Mouse (Mus musculus) liver, postnatal 0 days (tissue): ENCODE data around the gene Slc9a7. TPM values are rescaled to one million over a fixed set of nuclear protein-coding genes. Genes with fewer than 3 reads are reported as not detected.
A peak's percentile ranks its signal among the peaks of the same experiment; 100 is the strongest.

ENCODE experiments used
- ATAC-seq: fragments of 200-750 bp; cut with Nextera tagmentation; 2 replicates; pipeline ENCODE4 v1.8.0; 2017; ENCODE audit warnings: mild to moderate bottlenecking, moderate library complexity
- DNase-seq: peaks from one replicate; pipeline ENCODE4 v3.0.0-alpha.2; 2016
- H3K27ac ChIP-seq: fragments of 300-500 bp; sonication (generic); 2 replicates; pipeline ENCODE4 v1.5.1; 2014; ENCODE audit warnings: antibody characterized with exemption, moderate library complexity, mild to moderate bottlenecking, low read depth
- H3K27me3 ChIP-seq: fragments of 300-500 bp; sonication (generic); 2 replicates; pipeline ENCODE4 v1.6.1; 2014; ENCODE audit warnings: low read length, control low read depth, mixed read lengths; ENCODE audit not compliant: insufficient read depth
- H3K36me3 ChIP-seq: fragments of 300-500 bp; sonication (generic); replicated peaks from 2 replicates; pipeline ENCODE4 v1.6.1; 2014; ENCODE audit warnings: mild to moderate bottlenecking, control low read depth, low read length, moderate library complexity, mixed read lengths; ENCODE audit not compliant: insufficient read depth
- H3K4me1 ChIP-seq: fragments of 300-500 bp; sonication (generic); 2 replicates; pipeline ENCODE4 v1.6.1; 2014; ENCODE audit warnings: antibody characterized with exemption, mild to moderate bottlenecking, control low read depth; ENCODE audit not compliant: insufficient read depth
- H3K4me2 ChIP-seq: fragments of 300-500 bp; sonication (generic); 2 replicates; pipeline ENCODE4 v1.6.1; 2014; ENCODE audit warnings: low read depth, mild to moderate bottlenecking, low read length, moderate library complexity, mixed read lengths
- H3K4me3 ChIP-seq: fragments of 300-500 bp; sonication (generic); 2 replicates; pipeline ENCODE4 v1.5.1; 2014; ENCODE audit warnings: low read depth, low read length
- H3K9ac ChIP-seq: fragments of 300-500 bp; sonication (generic); replicated peaks from 2 replicates; pipeline ENCODE4 v1.6.1; 2014; ENCODE audit warnings: mild to moderate bottlenecking, moderate library complexity
- H3K9me3 ChIP-seq: fragments of 300-500 bp; sonication (generic); 2 replicates; pipeline ENCODE4 v1.6.1; 2016; ENCODE audit warnings: mild to moderate bottlenecking, control low read depth, low read length, mixed read lengths
- CTCF ChIP-seq: sonication (generic); IDR thresholded peaks from 2 replicates; pipeline ENCODE4 v1.5.1; 2016; ENCODE audit warnings: antibody characterized with exemption, low read depth
- EP300 ChIP-seq: IDR thresholded peaks from 2 replicates; pipeline ENCODE4 v1.6.1; 2016; ENCODE audit warnings: antibody characterized with exemption, low read depth, mild to moderate bottlenecking
- WGBS: fragments of 180-500 bp; shearing (Covaris S2); extraction: QIAGEN DNeasy Blood & Tissue Kit; methylation state at CpG from one replicate; pipeline ENCODE4 v1.1.7; 2014; ENCODE audit not compliant: insufficient replicate concordance; 5-methylcytosine and 5-hydroxymethylcytosine counted together
- polyA plus RNA-seq: library from polyadenylated mRNA; unstranded; fragments of >200 nt; fragmentation: Nextera tagmentation; extraction: Ambion mirVana; gene quantifications from 2 replicates; pipeline ENCODE4 v1.2.1, GENCODE M21; 2015

Slc9a7 gene
- polyA plus RNA-seq, 1 experiment from 2014 or later, result 0.40 TPM

DNA sequence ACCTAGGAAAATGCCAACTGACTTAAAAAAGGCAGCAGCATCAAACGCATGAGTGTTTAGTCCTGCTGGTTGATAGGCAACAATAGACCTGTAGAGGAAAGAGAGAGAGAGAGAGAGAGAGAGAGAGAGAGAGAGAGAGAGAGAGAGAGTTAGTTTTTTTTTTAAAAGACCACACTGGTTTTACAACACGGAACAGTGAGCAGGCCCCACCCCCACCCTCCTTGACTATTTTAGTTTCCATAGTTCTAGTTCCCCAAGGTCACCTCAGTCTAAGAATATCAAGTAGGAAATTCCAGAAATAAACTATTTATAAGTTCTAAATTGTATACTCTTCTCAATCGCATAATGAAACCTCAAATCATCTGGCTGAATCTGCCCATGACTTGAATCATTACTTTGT, 126.6 kb downstream of the Slc9a7 start:
- H3K4me3 ChIP-seq, result no peak overlapping the region
- no peaks in the 10 kb centered on the region for H3K4me1 ChIP-seq
- 49% methylated on average over 3 of the region's 3 CpGs for WGBS
- no peak for TF ChIP-seq CTCF
- no peak for TF ChIP-seq EP300
- ATAC-seq (no peak), DNase-seq (no peak)
- H3K36me3 ChIP-seq, result no peaks in the 10 kb centered on the region
- H3K9me3 ChIP-seq, result no peaks in the 10 kb centered on the region
- no peaks in the 10 kb centered on the region for H3K27me3 ChIP-seq
- no peak overlapping the region for H3K9ac ChIP-seq
- H3K4me2 ChIP-seq, result no peak overlapping the region
- H3K27ac ChIP-seq, result no peak overlapping the region

DNA sequence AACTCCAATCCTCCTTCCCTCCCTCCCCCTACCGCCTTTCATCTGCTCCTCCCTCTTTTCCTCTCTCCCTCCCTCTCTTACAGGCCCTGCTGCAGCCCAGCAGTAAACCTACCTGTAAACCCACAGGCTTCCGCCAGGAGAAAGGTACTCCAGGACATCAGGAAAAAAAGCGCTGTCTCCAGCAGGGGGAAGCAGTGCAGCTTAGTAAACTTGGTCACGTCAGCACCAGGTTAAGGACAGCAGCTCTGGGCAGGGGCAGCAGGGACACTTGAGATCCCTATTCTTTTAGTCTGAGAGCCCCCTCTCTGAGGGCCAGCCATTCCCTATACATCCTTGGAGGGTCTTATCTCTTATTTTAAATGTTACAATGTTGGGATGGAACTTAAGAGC, 129.3 kb downstream of the Slc9a7 start:
- Histone ChIP-seq H3K4me2 (no peak overlapping the region), H3K9me3 (no peaks in the 10 kb centered on the region), H3K27ac (no peak overlapping the region), H3K4me1 (no peaks in the 10 kb centered on the region), H3K4me3 (no peak overlapping the region), H3K36me3 (no peaks in the 10 kb centered on the region), H3K27me3 (no peaks in the 10 kb centered on the region), H3K9ac (no peak overlapping the region)
- ATAC-seq, result no peak; the same call in 1 of the 2 replicates
- TF ChIP-seq CTCF (peak; percentile 66), EP300 (no peak)
- peak; percentile 50 for DNase-seq
- WGBS, result 10% methylated on average over 4 of the region's 4 CpGs

DNA sequence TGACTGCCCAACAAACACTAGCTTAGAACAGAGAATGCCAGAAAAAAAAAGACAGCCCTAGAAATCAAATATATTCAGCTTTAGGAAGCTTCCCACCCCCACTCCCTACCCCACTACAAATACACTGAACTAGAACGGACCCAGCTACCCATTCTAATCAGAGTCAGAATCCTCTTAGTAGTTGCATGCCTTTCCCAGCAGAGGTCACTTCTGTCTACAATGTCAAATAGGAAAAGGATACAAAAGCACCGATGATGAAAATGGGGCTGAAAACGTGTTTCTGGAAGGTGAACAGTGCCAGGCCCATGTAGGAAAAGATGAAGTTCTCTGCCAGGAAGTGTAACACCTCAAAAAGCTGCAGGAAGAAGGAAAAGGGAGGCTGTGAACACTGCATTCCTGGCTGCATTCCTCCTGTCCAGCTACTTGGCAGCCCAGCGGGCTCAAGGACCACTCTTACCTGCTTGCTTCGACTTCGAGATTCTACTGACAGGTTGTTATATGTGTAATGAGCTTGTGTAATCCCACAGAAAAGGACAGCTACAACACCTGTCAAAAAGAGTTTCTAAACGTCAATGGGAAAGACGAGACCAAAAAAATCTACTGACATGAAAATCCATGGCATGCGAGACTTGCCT, 129.8 kb downstream of the Slc9a7 start:
- Histone ChIP-seq H3K27ac (no peak overlapping the region), H3K27me3 (no peaks in the 10 kb centered on the region), H3K4me2 (no peak overlapping the region), H3K36me3 (no peaks in the 10 kb centered on the region), H3K9ac (no peak overlapping the region), H3K4me3 (no peak overlapping the region), H3K9me3 (no peaks in the 10 kb centered on the region), H3K4me1 (no peaks in the 10 kb centered on the region)
- WGBS, result 46% methylated on average over 9 of the region's 9 CpGs
- DNase-seq, result no peak
- peak; percentile 42 for TF ChIP-seq CTCF
- TF ChIP-seq EP300, result no peak
- ATAC-seq, result no peak

DNA sequence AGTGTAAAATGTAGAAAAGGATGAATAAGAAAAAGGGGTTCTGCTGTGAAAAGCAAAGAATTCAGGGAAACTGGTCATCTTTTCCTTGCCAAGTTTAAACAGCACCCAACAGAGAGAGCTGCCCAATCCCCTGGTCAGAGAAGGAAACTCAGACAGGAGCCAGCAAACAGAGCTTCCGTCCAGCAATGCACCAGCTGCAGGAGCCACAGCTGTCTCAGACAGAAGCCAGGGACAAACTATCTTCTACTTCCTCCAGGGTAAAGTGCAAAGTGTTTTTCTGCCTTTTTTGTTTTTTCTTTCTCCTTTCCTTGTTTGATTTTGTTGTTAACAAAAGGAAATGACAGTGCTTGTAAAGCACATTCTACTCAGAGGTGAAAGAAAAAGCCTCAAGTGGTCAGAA, 131.3 kb downstream of the Slc9a7 start:
- WGBS, result 50% methylated on average over 1 of the region's 1 CpGs
- TF ChIP-seq EP300, result no peak
- TF ChIP-seq CTCF, result no peak
- Histone ChIP-seq H3K27me3 (no peaks in the 10 kb centered on the region), H3K36me3 (no peaks in the 10 kb centered on the region), H3K4me1 (no peaks in the 10 kb centered on the region), H3K27ac (no peak overlapping the region), H3K9ac (no peak overlapping the region), H3K4me3 (no peak overlapping the region), H3K9me3 (no peaks in the 10 kb centered on the region), H3K4me2 (no peak overlapping the region)
- DNase-seq (no peak), ATAC-seq (no peak)

DNA sequence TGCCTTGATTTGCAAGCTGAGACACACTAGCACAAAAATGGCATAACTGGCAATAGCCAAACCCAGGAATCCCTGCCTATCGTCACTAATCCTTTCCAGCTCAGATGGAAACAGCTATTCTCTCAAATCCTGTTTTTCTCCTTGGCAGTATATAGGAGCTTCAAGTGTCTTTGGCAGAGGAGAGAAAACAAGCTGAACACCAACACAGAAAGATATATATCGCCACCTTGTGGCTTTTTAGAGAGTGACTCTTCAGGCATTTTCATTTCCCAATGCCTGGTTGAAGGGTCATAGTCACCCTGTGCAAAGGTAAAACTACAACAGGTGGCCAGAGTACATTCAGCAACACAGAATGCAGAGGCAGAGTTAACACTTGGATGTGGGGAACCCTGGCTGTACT, 134.1 kb downstream of the Slc9a7 start:
- Histone ChIP-seq H3K36me3 (no peaks in the 10 kb centered on the region), H3K4me3 (no peak overlapping the region), H3K27ac (no peak overlapping the region), H3K9me3 (no peaks in the 10 kb centered on the region), H3K4me1 (no peaks in the 10 kb centered on the region), H3K9ac (no peak overlapping the region), H3K4me2 (no peak overlapping the region), H3K27me3 (no peaks in the 10 kb centered on the region)
- TF ChIP-seq EP300 (no peak), CTCF (peak; percentile 60)
- ATAC-seq, result peak; percentile 56
- no peak for DNase-seq
- WGBS, result 21% methylated on average over 2 of the region's 2 CpGs

DNA sequence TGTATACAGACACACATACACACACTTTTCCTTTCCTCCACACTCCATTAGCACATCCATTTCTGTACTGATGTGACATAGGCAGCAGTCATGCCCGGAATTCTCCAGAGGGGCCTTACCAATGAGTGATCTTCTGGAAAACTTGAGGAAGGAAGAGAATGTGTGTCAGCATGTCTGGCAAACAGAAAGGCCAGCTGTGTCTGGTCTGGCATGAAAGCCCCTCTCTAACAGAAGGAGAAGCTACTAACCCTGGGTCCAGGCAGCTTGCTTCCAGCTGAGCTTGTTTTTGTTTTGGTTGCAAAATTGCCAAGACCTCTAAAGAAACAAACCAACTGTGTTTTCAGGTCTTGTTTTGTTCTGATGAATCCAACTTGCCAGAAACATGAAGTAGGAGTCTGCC, 162.1 kb downstream of the Slc9a7 start:
- H3K27ac ChIP-seq, result no peak overlapping the region
- TF ChIP-seq EP300 (no peak), CTCF (no peak)
- H3K4me1 ChIP-seq, result no peaks in the 10 kb centered on the region
- H3K4me3 ChIP-seq, result no peak overlapping the region
- 80% methylated on average over 1 of the region's 1 CpGs for WGBS
- no peak overlapping the region for H3K9ac ChIP-seq
- no peak for DNase-seq
- no peaks in the 10 kb centered on the region for H3K9me3 ChIP-seq
- H3K27me3 ChIP-seq, result no peaks in the 10 kb centered on the region
- no peak for ATAC-seq
- H3K4me2 ChIP-seq, result no peak overlapping the region
- H3K36me3 ChIP-seq, result no peaks in the 10 kb centered on the region

DNA sequence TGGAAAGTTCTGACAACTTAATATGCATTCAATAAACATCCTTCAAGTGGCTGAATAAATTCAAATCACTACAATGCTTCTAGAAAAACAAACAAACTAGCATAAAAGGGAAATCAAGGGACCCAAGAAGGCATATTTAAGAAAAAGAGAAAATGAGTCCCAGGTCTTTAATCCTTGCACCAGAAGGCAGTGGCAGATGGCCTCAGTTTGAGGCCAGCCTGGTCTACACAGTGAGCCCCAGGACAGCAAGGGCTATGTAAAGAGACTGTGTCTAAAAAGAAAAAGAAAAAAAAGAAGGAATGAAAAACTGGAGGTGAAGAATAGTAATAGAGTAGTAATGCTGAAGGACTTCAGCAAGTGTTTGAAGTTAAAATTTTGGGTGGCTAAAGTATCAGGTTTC, 162.7 kb downstream of the Slc9a7 start:
- TF ChIP-seq EP300, result no peak
- no peaks in the 10 kb centered on the region for H3K9me3 ChIP-seq
- ATAC-seq, result no peak

More for the DNA sequence above, 162.7 kb downstream of the Slc9a7 start:
- Histone ChIP-seq H3K4me3 (no peak overlapping the region), H3K27ac (no peak overlapping the region), H3K4me1 (no peaks in the 10 kb centered on the region), H3K27me3 (no peaks in the 10 kb centered on the region), H3K4me2 (no peak overlapping the region), H3K9ac (no peak overlapping the region), H3K36me3 (no peaks in the 10 kb centered on the region)
- DNase-seq, result no peak
